Mouse (Mus musculus) frontal cortex, adult 2 months (tissue): ENCODE measurements around the gene Gm21874. TPM values are rescaled to one million over a fixed set of nuclear protein-coding genes. Genes with fewer than 3 reads are reported as not detected.
"Not testable (repeated sequence)": the region's sequence is repeated elsewhere in the genome, so short reads cannot be mapped to it uniquely, and the experiment has no call there.

Experiments used
- DNase-seq, 2 experiments: peaks; one replicate each; pipeline ENCODE4 v3.0.0; 2022; ENCODE audit warnings: low spot score in 1 of 2; ENCODE audit errors: extremely low spot score in 1 of 2
- polyA plus RNA-seq: library from polyadenylated mRNA; depleted of rRNA; stranded (reverse); fragments of >200 nt; gene quantifications from 2 replicates; pipeline ENCODE4 v1.2.3, GENCODE M21; 2012; rRNA removed

The Gm21874 gene
- not detected in 2 replicates for polyA plus RNA-seq

- not testable (repeated sequence) for DNase-seq
Measured at GRCm38 (mm10) chrY:9416048-9416447, at the start of gene Gm21874. Gm21874 (minus strand) TSS chrY:9416148.

Other genes with a start within 250 kb of the Gm21874 start
- gene Gm21721, start 214.0 kb downstream of the Gm21874 start, polyA plus RNA-seq, result not detected in 2 replicates
- not detected in 2 replicates for gene Gm21812, start 69.0 kb downstream of the Gm21874 start, polyA plus RNA-seq